Mouse (Mus musculus) limb, embryonic 15.5 days (tissue): ENCODE results near the gene Nudt19. TPM values are rescaled to one million over a fixed set of nuclear protein-coding genes. Genes with fewer than 3 reads are reported as not detected.

Experiments
- ATAC-seq: fragments of 200-750 bp; cut with Nextera tagmentation; 2 replicates; pipeline ENCODE4 v1.8.0; 2017; ENCODE audit warnings: low read depth, moderate TSS enrichment; ENCODE audit not compliant: insufficient number of reproducible peaks, low FRiP score, low TSS enrichment
- H3K27ac ChIP-seq: fragments of 300-500 bp; sonication (generic); 2 replicates; pipeline ENCODE4 v1.5.1; 2015; ENCODE audit warnings: moderate library complexity, mild to moderate bottlenecking, inconsistent platforms
- H3K27me3 ChIP-seq: fragments of 300-500 bp; sonication (generic); 2 replicates; pipeline ENCODE4 v1.6.1; 2015; ENCODE audit warnings: inconsistent platforms
- H3K36me3 ChIP-seq: fragments of 300-500 bp; sonication (generic); 2 replicates; pipeline ENCODE4 v1.6.1; 2015; ENCODE audit warnings: inconsistent platforms
- H3K4me1 ChIP-seq: fragments of 300-500 bp; sonication (generic); 2 replicates; pipeline ENCODE4 v1.6.1; 2015; ENCODE audit warnings: inconsistent platforms
- H3K4me2 ChIP-seq: fragments of 300-500 bp; sonication (generic); 2 replicates; pipeline ENCODE4 v1.6.1; 2015; ENCODE audit warnings: mild to moderate bottlenecking, inconsistent platforms
- H3K4me3 ChIP-seq: fragments of 300-500 bp; sonication (generic); 2 replicates; pipeline ENCODE4 v1.5.1; 2015; ENCODE audit warnings: mild to moderate bottlenecking, inconsistent platforms
- H3K9ac ChIP-seq: fragments of 300-500 bp; sonication (generic); 2 replicates; pipeline ENCODE4 v1.6.1; 2015; ENCODE audit warnings: inconsistent platforms
- H3K9me3 ChIP-seq: fragments of 300-500 bp; sonication (generic); 2 replicates; pipeline ENCODE4 v1.6.1; 2016; ENCODE audit warnings: inconsistent platforms
- WGBS: fragments of 180-500 bp; shearing (Covaris S2); methylation state at CpG from one replicate; pipeline ENCODE4 v1.1.7; 2015; 5-methylcytosine and 5-hydroxymethylcytosine counted together
- polyA plus RNA-seq: library from polyadenylated mRNA; unstranded; fragments of >200 nt; fragmentation: Nextera tagmentation; extraction: Ambion mirVana; gene quantifications from 2 replicates; pipeline ENCODE4 v1.2.1, GENCODE M21; 2015

Nudt19 gene
- polyA plus RNA-seq, result 47.5 and 49.3 TPM in 2 replicates

DNA sequence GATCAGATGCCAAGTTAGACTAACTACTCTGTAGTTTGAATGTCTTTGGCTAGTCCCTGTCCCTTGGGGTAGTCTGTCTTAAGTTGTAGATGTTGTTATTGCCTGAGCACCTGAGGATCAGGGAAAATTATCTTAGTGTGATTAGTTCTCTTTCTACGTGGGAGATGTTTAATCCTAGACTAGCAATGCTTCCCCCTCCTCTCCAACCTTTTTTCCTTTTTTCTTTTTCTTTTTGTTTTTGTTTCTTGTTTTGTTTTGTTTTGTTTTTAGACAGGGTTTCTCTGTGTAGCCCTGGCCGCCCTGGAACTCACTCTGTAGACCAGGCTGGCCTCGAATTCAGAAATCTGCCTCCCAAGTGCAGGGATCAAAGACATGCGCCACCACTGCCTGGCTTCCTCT is at the start of gene Nudt19:
Nudt19 (minus strand) TSS at position 100 of the 399 bp plus-strand sequence.
- peak within 1 kb of the TSS; percentile 94 for H3K9ac ChIP-seq
- no peak for ATAC-seq
- H3K36me3 ChIP-seq, result no peaks in the 10 kb centered on the region; the same call in 1 of the 2 replicates
- H3K4me2 ChIP-seq, result peak within 1 kb of the TSS; percentile 97
- 62% methylated on average over 4 of the region's 4 CpGs for WGBS
- peak within 1 kb of the TSS; percentile 74 for H3K4me3 ChIP-seq
- no peaks in the 10 kb centered on the region for H3K27me3 ChIP-seq
- peaks cover 16% of the 10 kb centered on the region for H3K4me1 ChIP-seq
- peak within 1 kb of the TSS; percentile 97 for H3K27ac ChIP-seq
- H3K9me3 ChIP-seq, result no peaks in the 10 kb centered on the region

DNA sequence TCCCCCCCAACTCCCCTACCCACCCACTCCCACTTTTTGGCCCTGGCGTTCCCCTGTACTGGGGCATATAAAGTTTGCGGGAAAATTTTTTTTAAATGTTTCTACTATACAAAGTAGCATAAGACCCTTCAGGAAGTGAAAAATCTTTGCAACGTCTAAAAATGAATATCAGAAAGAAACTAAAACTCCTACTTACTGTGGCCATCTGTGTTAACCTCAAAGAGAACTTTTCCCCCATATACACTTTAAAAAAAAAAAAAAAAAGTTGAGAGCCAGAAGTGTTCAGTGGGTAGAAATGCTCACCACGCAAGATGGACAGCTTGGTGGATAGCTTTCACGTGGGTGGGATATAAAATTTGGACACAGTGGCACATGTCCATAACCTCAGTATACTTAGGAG is 46.7 kb upstream of the Nudt19 start:
- peaks cover 63% of the 10 kb centered on the region for H3K36me3 ChIP-seq
- H3K9ac ChIP-seq, result no peak overlapping the region

DNA sequence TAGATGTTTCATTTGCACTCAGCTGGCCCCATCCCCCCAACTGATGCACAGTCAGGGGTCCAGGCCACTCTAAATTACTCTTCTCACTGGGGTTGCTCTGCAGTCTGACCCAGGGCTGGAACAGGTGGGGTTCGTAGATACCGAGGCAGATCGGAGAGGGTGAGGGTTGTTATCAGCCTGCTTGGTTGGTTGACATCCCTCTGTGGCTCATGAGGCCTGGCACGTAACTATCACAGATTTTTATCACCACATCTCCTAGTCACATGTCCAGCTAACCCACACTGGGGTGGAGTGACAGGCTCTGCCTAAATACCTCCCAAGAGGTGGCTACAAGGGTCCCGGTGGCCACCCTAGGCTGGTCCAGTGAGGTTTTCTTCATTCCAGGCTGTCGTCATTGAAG is 45.0 kb upstream of the Nudt19 start:
- Histone ChIP-seq H3K4me3 (no peak overlapping the region), H3K27ac (no peak overlapping the region; the same call in 1 of the 2 replicates), H3K9ac (no peak overlapping the region), H3K4me1 (no peaks in the 10 kb centered on the region; the same call in 1 of the 2 replicates), H3K36me3 (peaks cover 61% of the 10 kb centered on the region), H3K27me3 (no peaks in the 10 kb centered on the region), H3K9me3 (no peaks in the 10 kb centered on the region), H3K4me2 (no peak overlapping the region)
- WGBS, result 86% methylated on average over 6 of the region's 6 CpGs
- ATAC-seq, result no peak

More for the DNA sequence above, 46.7 kb upstream of the Nudt19 start:
- Histone ChIP-seq H3K4me3 (no peak overlapping the region), H3K9me3 (no peaks in the 10 kb centered on the region), H3K27me3 (no peaks in the 10 kb centered on the region), H3K4me2 (no peak overlapping the region), H3K27ac (no peak overlapping the region), H3K4me1 (no peaks in the 10 kb centered on the region; the same call in 1 of the 2 replicates)
- ATAC-seq, result no peak
- WGBS, result 90% methylated on average over 5 of the region's 5 CpGs

DNA sequence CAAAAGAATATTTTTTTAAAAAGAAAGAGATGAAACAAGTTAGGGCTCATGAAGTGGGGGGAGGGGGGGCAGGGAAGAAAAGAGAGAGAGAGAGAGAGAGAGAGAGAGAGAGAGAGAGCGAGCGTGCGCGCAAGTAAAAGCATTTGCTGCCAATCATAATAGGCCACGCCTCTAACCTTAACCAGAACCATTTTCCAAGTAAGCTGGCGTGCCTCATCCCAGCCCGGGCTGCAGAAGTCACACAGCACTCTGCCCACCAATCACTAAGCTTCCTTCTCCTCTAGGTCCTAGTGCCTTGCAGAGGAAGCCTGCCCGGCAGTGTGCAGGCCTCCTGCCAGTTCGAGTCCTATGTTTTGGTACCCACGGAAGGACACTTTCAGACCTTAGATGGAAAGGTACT is 43.9 kb upstream of the Nudt19 start:
- Histone ChIP-seq H3K9me3 (no peaks in the 10 kb centered on the region), H3K4me1 (no peaks in the 10 kb centered on the region; the same call in 1 of the 2 replicates), H3K36me3 (peaks cover 59% of the 10 kb centered on the region), H3K27ac (no peak overlapping the region), H3K27me3 (no peaks in the 10 kb centered on the region), H3K4me2 (no peak overlapping the region), H3K4me3 (no peak overlapping the region), H3K9ac (no peak overlapping the region)
- no peak for ATAC-seq
- 80% methylated on average over 8 of the region's 10 CpGs for WGBS

DNA sequence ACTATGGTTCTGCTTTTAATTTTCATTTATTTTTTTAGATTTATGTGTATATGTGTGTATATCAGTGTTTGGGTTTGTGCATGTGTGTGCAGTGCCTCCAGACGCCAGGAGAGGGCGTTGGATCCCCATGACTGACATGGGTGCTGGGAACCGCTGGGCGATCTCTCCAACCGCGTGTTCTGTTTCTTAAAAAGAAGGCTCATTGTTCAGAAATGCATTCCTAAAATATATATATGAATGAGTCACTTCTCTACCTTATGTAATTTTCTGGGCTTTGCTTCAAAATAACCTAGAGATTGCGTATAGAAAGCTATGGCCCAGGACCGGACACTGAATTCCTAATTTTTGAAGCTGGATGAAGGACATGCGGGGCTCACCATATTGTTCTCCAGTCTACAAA is 43.4 kb upstream of the Nudt19 start:
- WGBS, result 88% methylated on average over 9 of the region's 9 CpGs
- Histone ChIP-seq H3K4me2 (no peak overlapping the region), H3K36me3 (peaks cover 60% of the 10 kb centered on the region), H3K27me3 (no peaks in the 10 kb centered on the region), H3K9me3 (no peaks in the 10 kb centered on the region), H3K4me3 (no peak overlapping the region), H3K9ac (no peak overlapping the region), H3K4me1 (no peaks in the 10 kb centered on the region; the same call in 1 of the 2 replicates), H3K27ac (no peak overlapping the region)
- ATAC-seq, result no peak

GRCm38 (mm10) chr7:35594311-35594710 is 38.2 kb upstream of the Nudt19 start:
- H3K9ac ChIP-seq, result no peak overlapping the region
- no peak overlapping the region for H3K4me2 ChIP-seq
- peaks cover 48% of the 10 kb centered on the region for H3K36me3 ChIP-seq
- no peak overlapping the region for H3K4me3 ChIP-seq
- H3K27ac ChIP-seq, result no peak overlapping the region
- peaks cover 24% of the 10 kb centered on the region for H3K4me1 ChIP-seq
- H3K9me3 ChIP-seq, result no peaks in the 10 kb centered on the region
- H3K27me3 ChIP-seq, result no peaks in the 10 kb centered on the region
- 90% methylated on average over 5 of the region's 5 CpGs for WGBS
- ATAC-seq, result no peak

GRCm38 (mm10) chr7:35590731-35591191 is 34.7 kb upstream of the Nudt19 start:
- Histone ChIP-seq H3K9ac (no peak overlapping the region), H3K27ac (peak overlapping the region; percentile 94), H3K36me3 (peaks cover 28% of the 10 kb centered on the region), H3K4me3 (no peak overlapping the region), H3K4me2 (peak overlapping the region; percentile 24; the same call in 1 of the 2 replicates), H3K9me3 (no peaks in the 10 kb centered on the region), H3K4me1 (peaks cover 51% of the 10 kb centered on the region), H3K27me3 (no peaks in the 10 kb centered on the region)
- 33% methylated on average over 10 of the region's 10 CpGs for WGBS
- ATAC-seq, result peak; percentile 79

- Histone ChIP-seq H3K36me3 (peaks cover 22% of the 10 kb centered on the region), H3K4me3 (no peak overlapping the region), H3K27ac (peak overlapping the region; percentile 94), H3K27me3 (peaks cover 7% of the 10 kb centered on the region), H3K9ac (no peak overlapping the region), H3K4me2 (0 out of 2 replicates have a peak overlapping the region, but pooled peaks have one; percentile 4), H3K4me1 (peaks cover 61% of the 10 kb centered on the region), H3K9me3 (no peaks in the 10 kb centered on the region)
- WGBS, result 69% methylated on average over 7 of the region's 7 CpGs
- no peak for ATAC-seq
Measured at GRCm38 (mm10) chr7:35589485-35589884, 33.4 kb upstream of the Nudt19 start.

- H3K36me3 ChIP-seq, result peaks cover 19% of the 10 kb centered on the region
- H3K9me3 ChIP-seq, result no peaks in the 10 kb centered on the region
- H3K27me3 ChIP-seq, result peaks cover 14% of the 10 kb centered on the region
- H3K9ac ChIP-seq, result no peak overlapping the region
- WGBS, result 71% methylated on average over 9 of the region's 9 CpGs
- 0 out of 2 replicates have a peak overlapping the region, but pooled peaks have one; percentile 4 for H3K4me2 ChIP-seq
- peaks cover 67% of the 10 kb centered on the region for H3K4me1 ChIP-seq
- H3K27ac ChIP-seq, result peak overlapping the region; percentile 94; the same call in 1 of the 2 replicates
- no peak for ATAC-seq
- H3K4me3 ChIP-seq, result no peak overlapping the region
Measured at GRCm38 (mm10) chr7:35588680-35589428, 32.8 kb upstream of the Nudt19 start.

DNA sequence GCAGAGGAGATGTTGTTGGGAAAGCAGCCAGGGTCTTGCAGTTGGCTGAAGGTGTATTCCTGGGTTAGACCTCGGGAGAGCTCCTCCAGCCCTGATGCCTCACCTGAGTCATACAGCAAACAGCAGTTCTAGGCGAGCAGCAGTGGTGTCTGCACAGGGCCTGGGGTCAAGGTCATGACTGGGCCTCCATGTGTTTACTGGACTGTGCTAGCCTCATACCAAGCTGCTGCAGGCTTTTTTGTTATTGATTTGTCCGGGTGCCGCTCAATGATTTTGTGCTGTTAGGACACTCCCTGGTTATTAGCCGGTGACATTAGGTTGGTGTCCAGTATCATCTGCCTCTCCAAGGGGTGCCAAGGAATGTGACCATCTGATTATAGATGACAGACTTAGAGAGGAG is 31.6 kb upstream of the Nudt19 start:
- peaks cover 25% of the 10 kb centered on the region for H3K27me3 ChIP-seq
- H3K27ac ChIP-seq, result no peak overlapping the region
- peaks cover 8% of the 10 kb centered on the region for H3K36me3 ChIP-seq
- H3K9me3 ChIP-seq, result no peaks in the 10 kb centered on the region
- ATAC-seq, result no peak
- H3K4me3 ChIP-seq, result no peak overlapping the region
- peaks cover 69% of the 10 kb centered on the region for H3K4me1 ChIP-seq
- no peak overlapping the region for H3K9ac ChIP-seq
- 79% methylated on average over 5 of the region's 5 CpGs for WGBS
- 0 out of 2 replicates have a peak overlapping the region, but pooled peaks have one; percentile 100 for H3K4me2 ChIP-seq

- Histone ChIP-seq H3K27ac (peak overlapping the region; percentile 82), H3K27me3 (peaks cover 28% of the 10 kb centered on the region), H3K4me3 (peak overlapping the region; percentile 65), H3K4me1 (peaks cover 64% of the 10 kb centered on the region), H3K9ac (peak overlapping the region; percentile 63), H3K4me2 (peak overlapping the region; percentile 100), H3K9me3 (no peaks in the 10 kb centered on the region), H3K36me3 (peaks cover 2% of the 10 kb centered on the region)
- ATAC-seq, result no peak
- 24% methylated on average over 15 of the region's 15 CpGs for WGBS
Measured at GRCm38 (mm10) chr7:35586906-35587445, 30.9 kb upstream of the Nudt19 start.
